Mouse (Mus musculus): ENCODE measurements around the gene Psmb3.

The Psmb3 gene

GRCm38 (mm10) chr11:97753277-97753676 is 50.1 kb downstream of the Psmb3 start:
- DNase-seq (ENCODE audit: low read depth), result no peak

- no peak for DNase-seq (ENCODE audit: low read depth)
These were observed 54.9 kb downstream of the Psmb3 start for GRCm38 (mm10) chr11:97758125-97758524.

GRCm38 (mm10) chr11:97758942-97759341 is 55.7 kb downstream of the Psmb3 start:
- no peak for DNase-seq (ENCODE audit: low read depth)

- DNase-seq (ENCODE audit: low read depth), result no peak
These were observed 58.4 kb downstream of the Psmb3 start for GRCm38 (mm10) chr11:97761638-97762037.

Measured in 416B (cell line).